Mouse (Mus musculus) embryonic facial prominence, embryonic 14.5 days (tissue): ENCODE data around the gene Il17ra. TPM values are rescaled to one million over a fixed set of nuclear protein-coding genes. Genes with fewer than 3 reads are reported as not detected.

Experiments
- ATAC-seq: fragments of 200-750 bp; cut with Nextera tagmentation; 2 replicates; pipeline ENCODE4 v1.8.0; 2017; ENCODE audit warnings: low read depth, moderate number of reproducible peaks, moderate TSS enrichment
- DNase-seq: peaks from one replicate; pipeline ENCODE4 v3.0.0-alpha.2; 2015; ENCODE audit warnings: low spot score
- H3K27ac ChIP-seq: fragments of 300-500 bp; sonication (generic); replicated peaks from 2 replicates; pipeline ENCODE4 v1.5.1; 2014; ENCODE audit warnings: low read depth, mild to moderate bottlenecking, low read length, moderate library complexity
- H3K27me3 ChIP-seq: fragments of 300-500 bp; sonication (generic); replicated peaks from 2 replicates; pipeline ENCODE4 v1.6.1; 2014; ENCODE audit warnings: low read length; ENCODE audit not compliant: control insufficient read depth, insufficient read depth
- H3K36me3 ChIP-seq: fragments of 300-500 bp; sonication (generic); 2 replicates; pipeline ENCODE4 v1.6.1; 2014; ENCODE audit warnings: low read length, mixed read lengths; ENCODE audit not compliant: control insufficient read depth, insufficient read depth
- H3K4me1 ChIP-seq: fragments of 300-500 bp; sonication (generic); 2 replicates; pipeline ENCODE4 v1.6.1; 2014; ENCODE audit warnings: antibody characterized with exemption, low read length; ENCODE audit not compliant: control insufficient read depth, insufficient read depth
- H3K4me2 ChIP-seq: fragments of 300-500 bp; sonication (generic); 2 replicates; pipeline ENCODE4 v1.6.1; 2014; ENCODE audit warnings: low read depth, mild to moderate bottlenecking, low read length, moderate library complexity, mixed read lengths
- H3K4me3 ChIP-seq: fragments of 300-500 bp; sonication (generic); 2 replicates; pipeline ENCODE4 v1.5.1; 2014; ENCODE audit warnings: low read depth, mild to moderate bottlenecking, low read length
- H3K9ac ChIP-seq: fragments of 300-500 bp; sonication (generic); 2 replicates; pipeline ENCODE4 v1.6.1; 2014; ENCODE audit warnings: low read depth, mild to moderate bottlenecking, low read length, moderate library complexity, mixed read lengths
- H3K9me3 ChIP-seq: fragments of 300-500 bp; sonication (generic); 2 replicates; pipeline ENCODE4 v1.6.1; 2016; ENCODE audit warnings: low read length; ENCODE audit not compliant: control insufficient read depth
- WGBS: fragments of 180-500 bp; shearing (Covaris S2); extraction: QIAGEN DNeasy Blood & Tissue Kit; methylation state at CpG from one replicate; pipeline ENCODE4 v1.1.7; 2014; 5-methylcytosine and 5-hydroxymethylcytosine counted together
- polyA plus RNA-seq: library from polyadenylated mRNA; unstranded; fragments of >200 nt; fragmentation: Nextera tagmentation; extraction: Ambion mirVana; gene quantifications from 2 replicates; pipeline ENCODE4 v1.2.1, GENCODE M21; 2014

Il17ra gene
- polyA plus RNA-seq, 1 experiment from 2014 or later = 4.1 TPM

DNA sequence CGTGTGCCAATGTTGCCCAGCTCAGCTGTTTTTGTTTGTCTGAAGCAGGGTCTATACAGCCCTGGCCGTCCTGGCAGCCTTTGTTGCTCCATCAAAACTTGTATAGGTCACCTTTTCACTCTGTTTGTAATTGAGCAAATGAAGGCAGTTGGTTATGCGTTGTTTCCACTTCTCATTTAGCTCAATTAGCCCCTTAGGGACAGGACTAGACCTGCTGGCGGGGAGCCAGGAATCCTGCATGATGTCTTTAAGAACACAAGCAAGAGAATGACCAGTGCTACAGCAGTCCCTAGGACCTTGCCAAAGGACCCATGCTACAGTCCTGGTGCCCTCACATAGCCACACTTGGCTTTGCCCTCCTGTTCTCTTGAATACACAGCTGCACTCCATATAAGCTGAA is 42.5 kb downstream of the Il17ra start:
- H3K9me3 ChIP-seq = peaks cover under 1% of the 10 kb centered on the region; the same call in 1 of the 2 replicates

DNA sequence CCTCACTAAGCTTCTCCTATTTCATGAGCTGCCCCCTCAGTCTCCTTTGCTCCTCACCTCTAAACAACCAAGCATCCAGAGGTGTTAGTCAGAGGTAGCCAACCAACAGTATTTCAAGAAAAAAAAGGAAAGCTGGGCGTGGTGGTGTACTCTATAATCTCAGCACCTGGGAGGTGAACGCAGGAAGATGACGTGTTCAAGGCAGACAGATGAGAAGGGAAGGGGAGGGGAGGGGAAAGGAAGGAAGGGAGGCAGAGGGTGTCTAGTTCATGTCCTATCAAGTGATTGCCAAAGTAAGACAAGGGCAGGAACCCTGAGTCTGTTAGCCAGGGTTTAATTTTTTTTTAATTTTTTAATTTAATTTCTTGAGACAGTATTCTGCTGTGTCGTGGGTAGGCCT is 45.6 kb downstream of the Il17ra start:
- no peak for ATAC-seq
- no peak overlapping the region for H3K4me3 ChIP-seq
- H3K27me3 ChIP-seq = no peaks in the 10 kb centered on the region
- no peaks in the 10 kb centered on the region for H3K4me1 ChIP-seq
- H3K27ac ChIP-seq = no peak overlapping the region
- DNase-seq = no peak
- no peak overlapping the region for H3K4me2 ChIP-seq
- no peaks in the 10 kb centered on the region for H3K9me3 ChIP-seq
- 79% methylated on average over 4 of the region's 4 CpGs for WGBS
- no peak overlapping the region for H3K9ac ChIP-seq
- H3K36me3 ChIP-seq = peaks cover 31% of the 10 kb centered on the region

More for the DNA sequence above, 42.5 kb downstream of the Il17ra start:
- no peak overlapping the region for H3K4me2 ChIP-seq
- 54% methylated on average over 4 of the region's 4 CpGs for WGBS
- no peaks in the 10 kb centered on the region for H3K4me1 ChIP-seq
- H3K27me3 ChIP-seq = no peaks in the 10 kb centered on the region
- ATAC-seq (peak; percentile 9; the same call in 1 of the 2 replicates), DNase-seq (peak; percentile 54)
- H3K36me3 ChIP-seq = peaks cover 22% of the 10 kb centered on the region
- H3K27ac ChIP-seq = no peak overlapping the region
- no peak overlapping the region for H3K4me3 ChIP-seq
- no peak overlapping the region for H3K9ac ChIP-seq

DNA sequence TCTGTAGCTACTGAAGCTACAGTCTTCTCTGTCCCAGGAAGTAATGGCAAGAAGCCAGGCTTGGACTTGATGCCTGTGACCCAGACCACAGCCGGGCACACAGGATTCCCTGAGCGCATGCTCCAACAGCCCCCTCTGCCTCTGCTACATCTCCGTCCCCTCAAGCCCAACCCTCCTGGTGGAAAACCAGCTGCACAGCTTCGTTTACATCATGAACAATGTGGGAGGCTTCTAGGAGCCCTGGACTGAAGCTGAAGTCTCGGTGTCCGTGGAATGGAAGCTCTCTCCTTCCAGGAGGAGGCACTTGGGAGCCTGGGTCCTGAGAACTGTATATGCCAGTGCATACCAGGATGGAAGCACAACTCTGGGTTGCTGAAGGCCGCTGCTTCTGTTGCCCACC is 46.9 kb downstream of the Il17ra start:
- H3K9ac ChIP-seq = no peak overlapping the region
- 85% methylated on average over 7 of the region's 7 CpGs for WGBS
- H3K4me2 ChIP-seq = no peak overlapping the region
- H3K27me3 ChIP-seq = no peaks in the 10 kb centered on the region
- no peaks in the 10 kb centered on the region for H3K4me1 ChIP-seq
- H3K9me3 ChIP-seq = no peaks in the 10 kb centered on the region
- DNase-seq (no peak), ATAC-seq (no peak)
- peaks cover 35% of the 10 kb centered on the region for H3K36me3 ChIP-seq
- H3K27ac ChIP-seq = no peak overlapping the region
- no peak overlapping the region for H3K4me3 ChIP-seq

DNA sequence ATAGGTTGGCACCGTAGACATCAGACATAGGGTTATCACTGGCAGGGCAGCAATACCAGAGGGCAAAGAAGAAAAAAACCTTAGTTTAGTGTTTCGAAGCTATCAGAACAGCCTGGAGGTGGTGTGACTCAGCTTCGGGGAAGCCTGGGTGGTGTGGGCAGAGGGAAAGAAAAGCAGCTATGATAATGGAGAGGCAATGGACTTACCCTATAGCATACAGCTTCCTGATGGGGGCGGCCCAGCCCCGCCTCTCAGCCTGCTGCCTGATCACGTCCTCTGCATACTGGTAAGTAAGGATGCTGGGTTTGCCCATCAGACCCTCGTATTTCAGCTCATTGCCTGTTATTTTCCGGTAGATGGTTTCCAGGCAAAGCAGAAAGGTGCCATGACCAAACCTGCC is 47.4 kb downstream of the Il17ra start:
- H3K4me2 ChIP-seq = no peak overlapping the region
- H3K9me3 ChIP-seq = no peaks in the 10 kb centered on the region
- H3K27me3 ChIP-seq = no peaks in the 10 kb centered on the region
- no peak overlapping the region for H3K9ac ChIP-seq
- H3K36me3 ChIP-seq = peaks cover 35% of the 10 kb centered on the region
- WGBS = 85% methylated on average over 7 of the region's 8 CpGs
- ATAC-seq (no peak), DNase-seq (no peak)
- H3K4me3 ChIP-seq = no peak overlapping the region
- H3K4me1 ChIP-seq = no peaks in the 10 kb centered on the region
- H3K27ac ChIP-seq = no peak overlapping the region

DNA sequence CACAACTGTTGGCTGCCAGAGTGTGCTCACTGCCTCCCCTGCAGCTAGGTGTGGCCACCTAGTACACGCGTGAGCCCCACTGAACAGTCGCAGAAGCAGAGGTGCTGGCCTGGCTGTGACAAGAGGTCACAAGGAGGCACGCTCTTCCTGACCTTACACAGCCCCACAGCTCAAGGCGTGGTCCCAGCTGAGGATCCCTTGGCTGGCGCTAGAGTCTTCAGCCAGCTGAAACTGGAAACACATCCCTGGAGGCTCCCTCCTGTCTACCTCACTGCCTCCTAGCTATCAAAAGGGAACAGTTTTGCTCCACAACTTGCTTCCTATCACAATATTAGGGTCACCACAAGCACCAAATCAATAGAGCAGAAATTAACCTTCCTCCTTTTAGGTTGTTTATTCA is 48.2 kb downstream of the Il17ra start:
- Histone ChIP-seq H3K4me3 (no peak overlapping the region), H3K9me3 (no peaks in the 10 kb centered on the region), H3K4me1 (no peaks in the 10 kb centered on the region), H3K4me2 (no peak overlapping the region), H3K27ac (no peak overlapping the region), H3K9ac (no peak overlapping the region), H3K27me3 (no peaks in the 10 kb centered on the region), H3K36me3 (peaks cover 35% of the 10 kb centered on the region)
- DNase-seq (no peak), ATAC-seq (no peak)
- 83% methylated on average over 6 of the region's 6 CpGs for WGBS

DNA sequence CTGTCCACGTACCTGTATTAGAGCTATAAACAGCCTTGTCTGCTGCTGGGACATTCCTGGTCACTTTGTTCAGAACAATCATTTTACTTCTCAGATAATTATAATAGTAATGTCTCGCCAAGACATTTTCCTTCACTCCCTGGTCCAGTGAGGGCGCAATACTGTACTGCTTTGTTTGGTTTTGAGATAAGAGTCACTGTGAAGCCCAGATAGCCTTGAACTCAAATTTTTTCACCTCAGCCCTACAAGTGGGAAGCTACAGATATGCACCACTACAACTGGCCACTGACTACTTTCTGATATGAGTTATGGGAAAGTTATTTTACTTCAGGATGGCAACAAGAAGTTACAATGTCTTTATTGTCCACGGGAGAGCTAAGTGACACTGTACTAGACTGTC is 53.4 kb downstream of the Il17ra start:
- ATAC-seq (no peak), DNase-seq (no peak)
- Histone ChIP-seq H3K9me3 (no peaks in the 10 kb centered on the region), H3K36me3 (peaks cover 30% of the 10 kb centered on the region), H3K4me2 (no peak overlapping the region), H3K4me3 (no peak overlapping the region), H3K9ac (no peak overlapping the region), H3K4me1 (no peaks in the 10 kb centered on the region), H3K27ac (no peak overlapping the region), H3K27me3 (no peaks in the 10 kb centered on the region)
- 91% methylated on average over 4 of the region's 4 CpGs for WGBS

DNA sequence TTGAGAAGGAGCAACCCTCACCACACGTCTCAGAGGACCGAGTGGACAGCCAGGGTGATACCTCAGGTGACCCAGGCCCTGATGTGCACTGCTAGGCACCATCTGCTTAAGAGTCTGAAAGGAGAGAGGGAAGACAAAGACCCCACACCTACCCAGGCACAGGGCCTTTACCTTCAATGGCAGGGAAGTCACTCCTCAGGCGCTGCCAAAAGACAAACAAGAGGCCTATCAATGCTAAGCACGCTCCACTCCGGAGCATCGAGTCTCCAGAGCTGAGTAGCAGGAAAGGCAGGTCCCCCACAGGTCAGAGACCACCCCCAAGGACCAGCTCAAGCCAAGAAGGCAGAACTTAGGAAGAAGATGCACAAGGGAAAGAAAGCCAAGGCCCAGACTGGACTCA is 53.8 kb downstream of the Il17ra start:
- H3K36me3 ChIP-seq = peaks cover 33% of the 10 kb centered on the region
- no peak overlapping the region for H3K27ac ChIP-seq
- H3K9me3 ChIP-seq = no peaks in the 10 kb centered on the region
- H3K4me3 ChIP-seq = no peak overlapping the region
- H3K4me1 ChIP-seq = no peaks in the 10 kb centered on the region
- ATAC-seq = no peak
- DNase-seq = no peak
- no peak overlapping the region for H3K4me2 ChIP-seq
- H3K9ac ChIP-seq = no peak overlapping the region
- 89% methylated on average over 6 of the region's 6 CpGs for WGBS
- H3K27me3 ChIP-seq = no peaks in the 10 kb centered on the region

DNA sequence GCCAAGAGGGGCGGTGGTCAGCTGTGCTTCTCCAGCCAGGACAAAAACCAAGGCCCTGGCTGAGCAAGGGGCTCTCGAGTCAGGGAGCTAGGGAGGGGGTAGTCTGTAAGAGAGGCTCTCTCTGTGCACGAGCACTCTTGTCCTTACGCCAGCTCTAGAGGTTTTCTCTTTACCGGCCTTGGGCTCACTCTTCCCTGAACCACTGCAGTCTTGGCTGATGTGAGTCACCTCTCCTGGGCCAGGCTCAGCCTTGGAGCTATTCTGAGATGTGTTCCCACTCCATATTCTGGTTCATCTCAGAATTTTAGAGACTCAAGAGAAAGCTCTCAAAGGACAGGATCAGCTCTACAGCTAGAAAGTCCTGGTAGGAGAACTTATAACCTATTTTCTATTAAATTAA is 54.3 kb downstream of the Il17ra start:
- Histone ChIP-seq H3K9me3 (no peaks in the 10 kb centered on the region), H3K36me3 (peaks cover 37% of the 10 kb centered on the region), H3K4me3 (no peak overlapping the region), H3K4me2 (no peak overlapping the region), H3K9ac (no peak overlapping the region), H3K27me3 (no peaks in the 10 kb centered on the region), H3K27ac (no peak overlapping the region), H3K4me1 (no peaks in the 10 kb centered on the region)
- ATAC-seq = no peak
- WGBS = 87% methylated on average over 5 of the region's 5 CpGs
- DNase-seq = no peak

DNA sequence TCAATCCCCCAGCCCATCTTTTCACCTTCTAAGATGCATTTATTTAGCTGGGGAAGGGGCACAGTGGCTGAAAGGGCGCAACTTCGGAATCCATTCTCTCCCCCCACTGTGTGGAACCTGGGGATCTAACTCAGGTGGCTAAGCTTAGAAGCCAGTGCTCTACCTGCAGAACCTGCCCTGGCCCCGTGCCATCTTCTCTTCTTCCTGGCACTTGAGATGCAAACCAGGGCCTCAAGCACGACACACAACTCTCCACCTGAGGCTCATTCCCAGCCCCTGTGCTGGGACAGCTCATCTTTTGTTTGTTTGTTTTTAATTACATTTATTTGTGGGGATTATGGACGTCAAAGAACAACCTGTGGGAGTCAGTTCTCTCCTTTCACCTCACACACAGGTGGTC is 56.6 kb downstream of the Il17ra start:
- no peaks in the 10 kb centered on the region for H3K4me1 ChIP-seq
- H3K27me3 ChIP-seq = no peaks in the 10 kb centered on the region
- H3K9me3 ChIP-seq = no peaks in the 10 kb centered on the region
- H3K36me3 ChIP-seq = peaks cover 30% of the 10 kb centered on the region
- WGBS = 68% methylated on average over 5 of the region's 5 CpGs
- no peak overlapping the region for H3K27ac ChIP-seq
- no peak overlapping the region for H3K4me2 ChIP-seq
- ATAC-seq (peak; percentile 53; the same call in 1 of the 2 replicates), DNase-seq (peak; percentile 38)
- H3K9ac ChIP-seq = no peak overlapping the region
- no peak overlapping the region for H3K4me3 ChIP-seq
